In genomic region chr9:56582628-56583027, GRCm38 (mm10) we compare ENCODE assay signal across 12 mouse cellular contexts.
DNase-seq lines count a peak whose midpoint lies in the region; ATAC-seq lines count a peak whose summit lies in the region.
"Had no signal": no experiment of that assay in that cellular context is flagged by ENCODE, and none has a peak within 500 bp of the region (broad histone marks: within the 10 kb centered on the region; RNA-seq: fewer than 3 reads in every experiment).

No protein-coding gene starts in this region.

- H3K4me3 ChIP-seq in hindbrain, embryonic 10.5 days, result no peak overlapping the region
- no peak overlapping the region for H3K4me3 ChIP-seq in hindbrain, embryonic 14.5 days (replicated peaks; ENCODE audit: low read length)
- H3K4me3 ChIP-seq in midbrain, embryonic 10.5 days, result no peak overlapping the region
- H3K4me3 ChIP-seq in midbrain, embryonic 13.5 days (replicated peaks), result no peak overlapping the region
- H3K4me3 ChIP-seq: embryonic facial prominence, embryonic 13.5 days; forebrain, embryonic 12.5 days; heart, embryonic 12.5 days had no signal

- H3K9ac ChIP-seq in hindbrain, embryonic 14.5 days, result no peak overlapping the region
- no peak overlapping the region for H3K9ac ChIP-seq in midbrain, embryonic 13.5 days (replicated peaks)
- H3K9ac ChIP-seq: embryonic facial prominence, embryonic 13.5 days; forebrain, embryonic 12.5 days; heart, embryonic 12.5 days had no signal

- no peak for ATAC-seq in hindbrain, embryonic 14.5 days (ENCODE audit: low FRiP score)
- ATAC-seq in midbrain, embryonic 13.5 days, result no peak
- peak; percentile 55 for ATAC-seq in granulocyte monocyte progenitor cell, adult 5-6 weeks (replicated peaks; ENCODE audit: poor library complexity, severe bottlenecking)

- H3K27me3 ChIP-seq in hindbrain, embryonic 10.5 days (ENCODE audit: insufficient read depth, poor library complexity, severe bottlenecking), result peaks cover 8% of the 10 kb centered on the region; the same call in 1 of the 2 replicates
- no peaks in the 10 kb centered on the region for H3K27me3 ChIP-seq in hindbrain, embryonic 14.5 days (ENCODE audit: control insufficient read depth, insufficient read depth, low read length)
- peaks cover 33% of the 10 kb centered on the region for H3K27me3 ChIP-seq in midbrain, embryonic 10.5 days (ENCODE audit: low read depth, poor library complexity, severe bottlenecking)
- 0 out of 2 replicates have a peak, but pooled peaks cover 4% of the 10 kb centered on the region for H3K27me3 ChIP-seq in midbrain, embryonic 13.5 days
- H3K27me3 ChIP-seq: embryonic facial prominence, embryonic 13.5 days had no signal

- H3K27ac ChIP-seq in hindbrain, embryonic 10.5 days, result peak overlapping the region; percentile 23; the same call in 1 of the 2 replicates
- H3K27ac ChIP-seq in hindbrain, embryonic 14.5 days, result no peak overlapping the region
- H3K27ac ChIP-seq in midbrain, embryonic 10.5 days (replicated peaks), result peak overlapping the region; percentile 28; the same call in 1 of the 2 replicates
- no peak overlapping the region for H3K27ac ChIP-seq in midbrain, embryonic 13.5 days
- H3K27ac ChIP-seq: embryonic facial prominence, embryonic 13.5 days; forebrain, embryonic 12.5 days had no signal

- H3K4me2 ChIP-seq in hindbrain, embryonic 14.5 days (replicated peaks), result no peak overlapping the region
- H3K4me2 ChIP-seq in midbrain, embryonic 13.5 days (replicated peaks), result no peak overlapping the region
- H3K4me2 ChIP-seq: embryonic facial prominence, embryonic 13.5 days; forebrain, embryonic 12.5 days; heart, embryonic 12.5 days had no signal

- 57% methylated on average over 8 of the region's 8 CpGs for WGBS in hindbrain, embryonic 10.5 days
- WGBS in hindbrain, embryonic 14.5 days, result 81% methylated on average over 8 of the region's 8 CpGs
- 75% methylated on average over 8 of the region's 8 CpGs for WGBS in midbrain, embryonic 10.5 days
- 77% methylated on average over 8 of the region's 8 CpGs for WGBS in midbrain, embryonic 13.5 days

- no peak for DNase-seq in hindbrain, embryonic 10.5 days (ENCODE audit: low spot score)
- no peak for DNase-seq in hindbrain, embryonic 14.5 days (ENCODE audit: low spot score)
- no peak for DNase-seq in midbrain, embryonic 10.5 days (ENCODE audit: low spot score)
- no peak for DNase-seq in testis, postnatal 10 days (ENCODE audit: low spot score)
- DNase-seq in cerebellum, postnatal 10 days, result no peak
- DNase-seq: adrenal gland, postnatal 10 days; gastrocnemius, postnatal 10 days had no signal

- no peaks in the 10 kb centered on the region for H3K9me3 ChIP-seq in hindbrain, embryonic 10.5 days
- H3K9me3 ChIP-seq in hindbrain, embryonic 14.5 days (ENCODE audit: control insufficient read depth, low read length), result no peaks in the 10 kb centered on the region
- no peaks in the 10 kb centered on the region for H3K9me3 ChIP-seq in midbrain, embryonic 10.5 days (replicated peaks)
- no peaks in the 10 kb centered on the region for H3K9me3 ChIP-seq in midbrain, embryonic 13.5 days
- H3K9me3 ChIP-seq: embryonic facial prominence, embryonic 13.5 days; forebrain, embryonic 12.5 days; heart, embryonic 12.5 days had no signal

- H3K4me1 ChIP-seq in hindbrain, embryonic 10.5 days (replicated peaks), result peaks cover 63% of the 10 kb centered on the region
- H3K4me1 ChIP-seq in hindbrain, embryonic 14.5 days (replicated peaks; ENCODE audit: control insufficient read depth, insufficient read depth, low read length), result peaks cover 11% of the 10 kb centered on the region
- H3K4me1 ChIP-seq in midbrain, embryonic 10.5 days, result peaks cover 57% of the 10 kb centered on the region
- peaks cover 45% of the 10 kb centered on the region for H3K4me1 ChIP-seq in midbrain, embryonic 13.5 days (replicated peaks)

- no peaks in the 10 kb centered on the region for H3K36me3 ChIP-seq in hindbrain, embryonic 10.5 days
- no peaks in the 10 kb centered on the region for H3K36me3 ChIP-seq in hindbrain, embryonic 14.5 days (replicated peaks; ENCODE audit: control insufficient read depth, insufficient read depth)
- H3K36me3 ChIP-seq in midbrain, embryonic 10.5 days, result no peaks in the 10 kb centered on the region
- H3K36me3 ChIP-seq in midbrain, embryonic 13.5 days, result no peaks in the 10 kb centered on the region
- H3K36me3 ChIP-seq: embryonic facial prominence, embryonic 13.5 days; forebrain, embryonic 12.5 days; heart, embryonic 12.5 days had no signal

Comparison
In these comparisons a context has a peak if more than half of its experiments do, and no peak if none do; other contexts are left out.
1. H3K27ac ChIP-seq: peak in hindbrain, embryonic 10.5 days (single experiment) and midbrain, embryonic 10.5 days (single experiment); none in hindbrain, embryonic 14.5 days (single experiment) and midbrain, embryonic 13.5 days (single experiment).